Comparison of ENCODE assay signal across 19 mouse cellular contexts in genomic region chr2:178662396-178662795, GRCm38 (mm10).
DNase-seq lines count a peak whose midpoint lies in the region; ATAC-seq lines count a peak whose summit lies in the region.
"Had no signal": no experiment of that assay in that cellular context is flagged by ENCODE, and none has a peak within 500 bp of the region (broad histone marks: within the 10 kb centered on the region; RNA-seq: fewer than 3 reads in every experiment).

No protein-coding gene starts in this region.

- no peaks in the 10 kb centered on the region for H3K27me3 ChIP-seq in megakaryocyte, embryonic 14.5 days (replicated peaks)
- H3K27me3 ChIP-seq: Patski had no signal

- peak; percentile 14 for DNase-seq in kidney, adult 11 months
- DNase-seq in kidney, adult 18-20 months = no peak
- DNase-seq in lung, postnatal 25 days (ENCODE audit: low spot score) = peak; percentile 76
- peak; percentile 32 for DNase-seq in yolk sac, embryonic 10.5 days (ENCODE audit: low spot score)
- no peak for DNase-seq in cerebellum, postnatal 25 days
- DNase-seq in Muller cell, postnatal 12 days (ENCODE audit: inconsistent ontology term) = no peak
- DNase-seq: adrenal gland, postnatal 25 days; cerebellum, adult 18-20 months; gastrocnemius, postnatal 36 days; heart, postnatal 10 days; thymus, postnatal 25 days had no signal

- no peaks in the 10 kb centered on the region for H3K36me3 ChIP-seq in megakaryocyte, embryonic 14.5 days (replicated peaks; ENCODE audit: low read length)
- H3K36me3 ChIP-seq: heart, embryonic 10.5 days; hindbrain, embryonic 13.5 days; limb, embryonic 10.5 days had no signal

- peaks cover 6% of the 10 kb centered on the region for H3K4me1 ChIP-seq in megakaryocyte, embryonic 14.5 days
- H3K4me1 ChIP-seq: heart, embryonic 10.5 days; limb, embryonic 10.5 days had no signal

- H3K4me3 ChIP-seq in megakaryocyte, embryonic 14.5 days (replicated peaks) = peak overlapping the region; percentile 30
- H3K4me3 ChIP-seq: heart, embryonic 10.5 days; hindbrain, embryonic 13.5 days; limb, embryonic 10.5 days had no signal

- no peaks in the 10 kb centered on the region for H3K9me3 ChIP-seq in megakaryocyte, embryonic 14.5 days
- H3K9me3 ChIP-seq: heart, embryonic 10.5 days; hindbrain, embryonic 13.5 days; limb, embryonic 10.5 days had no signal

- no peak for ATAC-seq in megakaryocyte, adult 5-6 weeks (ENCODE audit: poor library complexity, severe bottlenecking)
- ATAC-seq: activated CD4-positive, CD25-positive, alpha-beta regulatory T cell, adult 4 months; midbrain, embryonic 16.5 days; Patski had no signal

Comparison
In these comparisons a context has a peak if more than half of its experiments do, and no peak if none do; other contexts are left out.
1. DNase-seq: peak in kidney, adult 11 months (single experiment), lung, postnatal 25 days (single experiment) and yolk sac, embryonic 10.5 days (single experiment); none in kidney, adult 18-20 months (single experiment), cerebellum, postnatal 25 days (0 of 2) and Muller cell, postnatal 12 days (single experiment).